Mouse (Mus musculus): Measurements from ENCODE around the gene Syt15.

The Syt15 gene

DNA sequence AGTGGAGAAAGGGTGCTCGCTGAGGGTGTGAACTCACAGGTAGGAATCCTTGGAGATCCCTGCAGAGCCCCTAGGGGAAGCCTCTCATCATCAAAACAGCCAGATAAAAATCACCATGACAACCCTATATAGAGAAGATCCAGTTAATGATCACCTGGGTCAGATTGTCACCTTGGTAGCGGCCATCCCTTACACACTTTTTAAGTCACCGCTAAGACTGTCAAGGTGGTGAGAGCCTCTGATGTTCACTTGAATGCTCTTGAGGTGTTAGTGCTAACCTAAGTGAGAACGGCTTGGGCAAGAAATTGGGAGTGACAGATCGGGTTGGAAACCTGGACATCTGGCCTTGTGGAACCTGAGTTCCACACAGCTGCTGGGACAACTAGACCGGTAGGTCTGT, at the start of gene Syt15:
Gene Syt15, plus strand, starts transcription at position 301 of the 400 bp plus-strand sequence.
- in situ Hi-C loops (cut with MboI, MseI): no loop called here

DNA sequence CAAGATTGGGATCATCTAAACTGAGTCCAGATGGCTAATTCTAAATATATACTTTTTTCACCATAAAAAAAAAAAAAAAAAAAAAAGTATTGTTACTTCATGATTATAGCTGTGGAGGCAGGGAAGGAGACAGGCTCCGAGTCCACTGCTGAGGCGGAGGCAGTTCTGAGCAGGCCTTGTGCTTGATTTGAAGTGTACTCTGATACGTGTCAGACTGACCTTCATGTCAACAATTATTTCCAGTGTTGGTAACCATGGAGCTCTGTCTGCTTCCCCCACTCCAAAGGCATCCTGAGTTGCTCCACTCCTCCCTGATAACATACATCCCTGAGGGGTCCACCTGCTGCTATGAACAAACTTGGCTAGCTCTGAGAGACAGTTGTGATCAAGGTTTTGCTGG, 48.3 kb upstream of the Syt15 start:
- in situ Hi-C loops (cut with MboI, MseI): no loop called here

GRCm38 (mm10) chr14:34179351-34179750, 40.0 kb upstream of the Syt15 start:
- in situ Hi-C loops (cut with MboI, MseI): no loop called here

GRCm38 (mm10) chr14:34183101-34183500, 36.3 kb upstream of the Syt15 start:
- in situ Hi-C loops (cut with MboI, MseI): no loop called here

GRCm38 (mm10) chr14:34188629-34189028, 30.8 kb upstream of the Syt15 start:
- in situ Hi-C loops (cut with MboI, MseI): no loop called here

- in situ Hi-C loops (cut with MboI, MseI): no loop called here
Measured at GRCm38 (mm10) chr14:34190361-34190760, 29.0 kb upstream of the Syt15 start.

DNA sequence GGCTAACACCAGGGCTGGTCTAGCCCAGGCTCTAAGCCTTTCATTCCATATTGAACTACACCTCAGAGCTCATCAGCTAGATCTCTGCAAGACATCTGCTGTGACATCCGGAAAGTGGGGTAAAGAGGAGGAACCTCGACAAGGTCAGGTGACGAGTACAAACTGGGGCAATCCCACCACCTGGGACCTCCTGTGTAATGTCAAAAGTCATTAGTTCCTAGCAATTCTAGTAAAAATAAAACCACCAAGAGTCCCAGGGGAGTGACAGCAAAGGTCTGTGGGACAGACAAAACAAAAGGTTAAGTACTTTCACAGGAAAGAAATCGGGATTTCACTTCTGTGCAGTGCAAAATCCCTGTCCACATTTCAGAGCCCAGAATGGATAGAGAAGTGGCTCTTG, 25.5 kb upstream of the Syt15 start:
- in situ Hi-C loops (cut with MboI, MseI): no loop called here

DNA sequence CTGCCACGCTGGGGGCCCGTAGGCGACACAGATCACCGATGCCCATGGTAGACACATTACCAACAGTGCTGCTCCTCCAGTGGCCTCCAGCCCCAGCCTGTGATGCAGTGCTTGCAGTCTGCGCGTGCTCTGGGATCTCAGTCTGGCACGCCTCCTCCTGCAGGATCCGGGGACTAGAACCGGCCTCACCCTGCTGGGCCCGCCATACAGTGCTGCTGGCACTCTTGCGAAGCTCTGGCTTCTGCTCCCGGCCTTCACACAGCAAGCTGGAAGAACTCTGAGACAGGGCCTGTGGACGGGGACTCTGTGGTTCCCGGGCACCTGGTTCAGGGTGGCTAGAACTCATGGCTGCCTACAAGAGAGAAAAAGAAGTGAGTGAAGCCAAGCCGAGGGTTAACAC, 23.9 kb upstream of the Syt15 start:
- in situ Hi-C loops (cut with MboI, MseI): no loop called here

DNA sequence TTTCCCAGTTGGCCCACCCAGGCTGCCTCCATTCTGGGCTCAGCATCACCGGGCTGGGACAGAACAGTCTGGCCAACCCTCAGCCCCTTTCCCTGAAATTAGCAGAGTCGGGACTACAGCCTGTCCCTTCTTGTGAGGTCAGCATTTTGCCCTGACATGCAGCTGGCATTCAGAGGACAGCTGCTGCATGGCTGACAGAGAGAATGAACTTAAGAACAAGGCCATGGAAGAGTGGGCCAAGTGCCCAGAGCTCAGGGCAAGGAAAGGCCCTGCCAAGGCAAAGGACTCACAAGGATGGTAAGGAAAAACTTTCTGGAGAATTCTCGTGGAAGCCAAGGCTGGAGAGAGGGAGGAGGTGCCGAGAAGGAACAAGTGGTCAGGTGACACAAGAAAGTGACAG, 22.7 kb upstream of the Syt15 start:
- in situ Hi-C loops (cut with MboI, MseI): no loop called here

GRCm38 (mm10) chr14:34200738-34201230, 18.6 kb upstream of the Syt15 start:
- in situ Hi-C loops (cut with MboI, MseI): no loop called here

- in situ Hi-C loops (cut with MboI, MseI): no loop called here
Measured at GRCm38 (mm10) chr14:34201231-34202035, 18.0 kb upstream of the Syt15 start, which contains the start of gene Gprin2. Gprin2 (minus strand) TSS chr14:34201653.

GRCm38 (mm10) chr14:34207996-34208395, 11.4 kb upstream of the Syt15 start:
- in situ Hi-C loops (cut with MboI, MseI): no loop called here

DNA sequence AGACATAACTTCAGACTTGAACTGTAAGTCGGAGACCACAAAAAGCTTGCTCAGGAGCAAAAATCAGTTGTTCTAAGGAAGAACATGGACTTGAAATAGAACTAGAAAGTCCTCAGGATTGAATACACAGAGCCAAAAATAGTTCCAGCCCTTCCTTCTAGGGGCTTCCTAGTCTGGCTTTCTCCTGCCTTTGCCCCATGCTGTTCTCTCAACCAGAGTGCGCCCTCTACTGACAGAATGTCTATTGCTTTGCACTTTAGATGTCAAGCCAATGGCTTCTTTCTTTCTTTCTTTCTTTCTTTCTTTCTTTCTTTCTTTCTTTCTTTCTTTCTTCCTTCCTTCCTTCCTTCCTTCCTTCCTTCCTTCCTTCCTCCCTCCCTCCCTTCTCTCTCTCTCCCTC, 10.7 kb upstream of the Syt15 start:
- in situ Hi-C loops (cut with MboI, MseI): no loop called here

DNA sequence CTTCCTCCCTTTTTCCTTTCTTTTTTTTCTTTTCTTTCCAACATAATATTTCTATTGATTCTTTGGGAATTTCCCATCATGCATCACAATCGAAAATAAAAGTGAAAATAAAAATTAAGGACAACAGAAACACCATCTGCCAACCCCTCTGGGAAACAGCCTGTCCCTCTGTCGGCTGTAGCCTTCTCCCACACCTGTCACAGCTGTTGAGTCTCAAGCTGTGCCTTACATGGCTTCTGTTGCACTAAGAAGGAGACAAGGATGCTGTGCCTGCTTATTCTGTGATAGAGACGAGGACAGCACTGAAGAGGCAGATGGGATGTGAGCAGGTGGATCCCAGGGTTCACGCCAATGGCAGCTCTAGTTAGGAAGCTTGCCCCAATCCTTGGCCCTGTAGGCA, 10.3 kb upstream of the Syt15 start:
- in situ Hi-C loops (cut with MboI, MseI): no loop called here

DNA sequence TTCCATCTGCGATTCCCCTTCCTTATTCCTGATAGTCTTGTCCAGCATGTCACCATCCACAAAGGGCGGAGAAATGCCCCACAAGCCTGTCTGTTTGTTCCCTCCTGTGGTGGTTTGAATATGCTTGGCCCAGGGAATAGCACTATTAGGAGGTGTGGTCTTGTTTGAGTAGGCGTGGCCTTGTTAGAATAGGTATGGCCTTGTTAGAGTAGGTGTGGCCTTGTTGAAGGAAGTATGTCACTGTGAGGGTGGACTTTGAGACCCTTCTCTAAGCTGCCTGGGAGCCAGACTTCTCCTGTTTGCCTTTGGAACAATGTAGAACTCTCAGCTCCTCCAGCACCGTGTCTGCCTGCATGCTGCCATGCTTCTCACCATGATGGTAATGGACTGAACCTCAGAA, 9.5 kb upstream of the Syt15 start:
- in situ Hi-C loops (cut with MboI, MseI): no loop called here

DNA sequence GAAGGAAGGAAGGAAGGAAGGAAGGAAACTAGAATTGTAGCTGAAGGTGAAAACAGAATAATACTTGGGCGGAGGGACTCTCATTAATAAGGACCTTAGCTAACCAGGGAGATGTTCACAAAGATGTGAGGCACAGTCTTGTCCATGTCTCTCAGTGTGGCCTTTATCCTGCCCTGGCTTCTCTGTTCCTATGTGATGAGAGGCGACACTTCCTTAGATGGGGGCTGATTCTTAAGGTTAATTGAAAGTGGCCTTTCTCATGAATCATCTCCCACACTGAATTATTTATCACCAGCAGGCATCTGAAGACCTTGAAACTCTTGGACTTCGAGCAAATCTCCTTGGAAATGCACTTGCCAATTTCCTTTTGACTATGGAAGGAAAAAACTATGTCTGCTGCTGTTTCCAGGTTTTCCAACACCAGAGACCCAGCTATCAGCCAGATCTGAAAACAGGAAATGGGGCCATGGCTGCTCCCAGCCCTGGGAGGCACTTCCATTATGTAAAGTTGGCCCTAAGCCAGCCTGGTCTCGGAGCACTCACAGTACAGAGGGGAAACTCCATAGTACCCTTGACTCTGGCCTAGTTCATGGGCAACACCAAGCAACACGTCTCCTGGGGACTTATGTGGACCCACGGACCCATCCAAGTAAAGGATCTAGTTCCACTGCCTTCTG, 3.8 kb upstream of the Syt15 start:
- in situ Hi-C loops (cut with MboI, MseI): no loop called here

GRCm38 (mm10) chr14:34219786-34220198, 397 bp downstream of the Syt15 start:
- in situ Hi-C loops (cut with MboI, MseI): no loop called here

DNA sequence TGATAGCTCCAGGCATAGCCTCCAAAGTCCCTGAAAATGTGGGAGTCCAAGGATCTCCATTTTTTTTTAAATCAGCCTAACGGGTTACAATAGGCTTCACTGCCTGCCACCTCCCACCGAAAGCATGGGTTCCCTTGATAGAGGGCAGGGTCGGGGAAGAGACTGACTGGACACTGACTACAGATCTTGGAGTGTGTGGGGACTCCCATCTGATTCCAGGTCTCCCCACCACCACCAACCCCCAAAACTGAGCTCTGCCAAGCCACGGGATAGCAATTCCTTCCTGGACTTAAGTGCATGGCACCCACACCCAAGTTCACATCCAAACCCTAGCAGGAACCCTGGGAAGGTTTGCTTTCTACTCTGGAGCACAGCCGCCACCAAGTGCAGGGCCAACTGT, 1.0 kb downstream of the Syt15 start:
- in situ Hi-C loops (cut with MboI, MseI): no loop called here

DNA sequence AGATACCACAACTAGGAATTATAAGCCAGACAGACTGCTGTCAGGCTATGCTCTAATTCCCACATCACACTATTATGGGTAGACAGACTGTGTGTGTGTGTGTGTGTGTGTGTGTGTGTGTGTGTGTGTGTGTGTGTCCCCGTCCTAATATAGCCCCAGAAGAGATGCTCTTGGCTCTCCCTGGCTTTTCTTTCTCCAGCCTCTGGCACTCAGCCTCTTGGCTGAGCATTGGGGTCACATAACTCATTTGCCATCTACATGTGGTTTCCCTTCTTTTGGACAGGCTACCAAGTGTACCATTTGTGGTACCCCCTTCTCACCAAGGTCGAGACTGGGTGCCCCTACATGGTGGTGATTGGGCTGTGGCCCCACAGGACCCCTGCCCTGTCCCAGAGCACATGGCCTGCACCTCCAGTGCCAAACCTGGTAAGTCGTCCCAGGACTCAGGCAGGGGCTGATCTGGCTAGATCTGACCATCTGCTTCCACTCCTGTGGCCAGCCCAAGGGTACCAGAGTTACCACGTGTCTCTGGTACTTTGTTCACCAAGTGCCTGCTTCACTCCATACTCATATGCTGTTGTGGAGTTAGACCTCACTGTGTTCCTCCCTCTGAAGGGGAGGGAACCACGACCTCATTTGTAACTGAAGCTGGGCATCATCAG, 2.2 kb downstream of the Syt15 start:
- in situ Hi-C loops (cut with MboI, MseI): no loop called here

DNA sequence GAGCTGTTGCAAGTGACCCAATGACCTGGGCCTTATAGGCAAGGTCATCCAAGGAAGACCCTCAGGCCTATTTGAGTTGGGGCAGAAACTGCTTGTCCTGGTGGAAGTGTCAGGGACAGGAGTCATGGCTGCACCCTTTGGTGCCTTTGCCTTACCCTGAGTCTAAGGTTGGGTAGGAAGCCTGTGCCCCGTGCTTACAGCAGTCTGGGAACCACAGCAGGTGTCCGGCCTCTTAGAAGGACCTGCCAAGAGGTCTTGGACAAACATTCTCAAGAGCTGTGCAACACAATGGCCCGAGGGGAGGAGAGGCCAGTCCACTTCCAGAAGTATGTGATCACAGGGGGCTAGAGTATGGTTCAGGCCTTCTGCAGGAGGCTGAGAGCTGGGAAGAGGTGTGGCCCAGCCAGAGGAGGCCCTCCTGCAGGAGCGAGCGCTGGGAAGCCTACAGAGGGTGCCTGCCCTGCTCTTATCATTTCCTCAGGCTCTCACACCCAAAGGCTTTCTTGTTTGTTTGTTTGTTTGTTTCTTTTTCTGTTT, 4.0 kb downstream of the Syt15 start:
- in situ Hi-C loops (cut with MboI, MseI): no loop called here

DNA sequence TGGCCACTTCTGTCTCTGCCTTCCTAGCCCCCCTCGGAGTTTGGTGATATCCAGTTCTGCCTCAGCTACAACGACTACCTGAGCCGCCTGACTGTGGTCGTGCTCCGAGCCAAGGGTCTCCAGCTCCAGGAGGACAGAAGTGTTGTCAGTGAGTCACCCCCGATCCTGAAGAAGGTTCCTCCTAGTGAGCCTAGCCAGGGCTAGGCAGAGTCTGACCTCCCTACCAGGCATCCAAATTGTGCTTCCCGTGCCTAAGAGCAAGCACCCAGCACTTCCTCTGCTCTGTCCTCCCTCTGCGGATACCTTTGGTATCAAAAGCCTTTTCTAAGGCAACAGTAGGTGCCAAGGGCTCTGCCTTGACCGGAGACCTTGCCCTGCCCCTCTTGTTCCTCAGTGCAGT, 6.6 kb downstream of the Syt15 start:
- in situ Hi-C loops (cut with MboI, MseI): no loop called here

DNA sequence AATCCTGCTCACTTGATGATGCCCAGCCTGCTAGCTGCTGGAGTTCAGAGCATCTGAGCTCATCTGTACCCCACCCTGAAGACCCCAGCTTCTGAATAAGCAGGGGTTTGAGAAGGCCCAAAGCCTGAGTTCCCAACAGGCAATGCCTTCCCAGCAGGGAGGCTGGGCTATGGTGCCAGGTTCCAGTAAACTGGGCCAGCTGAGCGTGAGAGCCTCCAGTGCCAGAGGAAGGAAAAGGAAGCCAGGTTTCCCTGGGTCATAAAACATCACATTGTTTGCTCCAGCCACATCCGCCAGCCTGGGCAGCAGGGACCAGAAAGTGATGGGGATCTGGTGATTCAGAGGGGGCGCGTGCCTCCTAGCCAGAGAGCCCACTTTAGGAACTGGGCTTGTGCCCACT, 7.2 kb downstream of the Syt15 start:
- in situ Hi-C loops (cut with MboI, MseI): no loop called here

Measured in T-helper 2 cell (primary cell).